Mouse (Mus musculus) cerebellum, postnatal 10 days (tissue): ENCODE measurements around the gene Sytl2.

Experiments
- DNase-seq, 2 experiments: peaks; one replicate each; pipeline ENCODE4 v3.0.0; 2021; ENCODE audit warnings: mixed read lengths in 2 of 2

Sytl2 gene

GRCm38 (mm10) chr7:90372804-90373203 is 70.8 kb downstream of the Sytl2 start:
- DNase-seq = no peak

GRCm38 (mm10) chr7:90384411-90384810 is 82.4 kb downstream of the Sytl2 start:
- no peak for DNase-seq

GRCm38 (mm10) chr7:90386885-90387459 is 84.9 kb downstream of the Sytl2 start:
- DNase-seq = peak; percentile 15 to 39

- DNase-seq = no peak
Measured at GRCm38 (mm10) chr7:90389765-90390164, 87.7 kb downstream of the Sytl2 start.

- no peak for DNase-seq
Measured at GRCm38 (mm10) chr7:90395073-90395472, 93.0 kb downstream of the Sytl2 start.

- DNase-seq = no peak
Measured at GRCm38 (mm10) chr7:90395928-90396327, 93.9 kb downstream of the Sytl2 start.

- DNase-seq = peak; percentile 81 to 86
Measured at GRCm38 (mm10) chr7:90409934-90410333, 107.9 kb downstream of the Sytl2 start.

GRCm38 (mm10) chr7:90426020-90427001 is 124.3 kb downstream of the Sytl2 start, which contains the start of gene Ccdc89:
Ccdc89 (plus strand) TSS chr7:90426577.
- peak; percentile 89 to 90 for DNase-seq

GRCm38 (mm10) chr7:90427006-90427405 is 125.0 kb downstream of the Sytl2 start:
- peak in 1 of 2 experiments; percentile 19 for DNase-seq

GRCm38 (mm10) chr7:90432221-90432620 is 130.2 kb downstream of the Sytl2 start:
- DNase-seq = peak in 1 of 2 experiments; percentile 17

GRCm38 (mm10) chr7:90440044-90440443 is 138.0 kb downstream of the Sytl2 start:
- DNase-seq = no peak

- peak; percentile 10 to 50 for DNase-seq
Measured at GRCm38 (mm10) chr7:90442070-90442469, 140.0 kb downstream of the Sytl2 start.

GRCm38 (mm10) chr7:90442518-90443080 is 140.5 kb downstream of the Sytl2 start, which contains the start of gene Crebzf:
Crebzf (plus strand) TSS chr7:90442729.
- peak; percentile 97 to 98 for DNase-seq

- DNase-seq = peak; percentile 87 to 88
Measured at GRCm38 (mm10) chr7:90443101-90444091, 141.3 kb downstream of the Sytl2 start.

GRCm38 (mm10) chr7:90444206-90444605 is 142.2 kb downstream of the Sytl2 start:
- peak in 1 of 2 experiments; percentile 39 for DNase-seq

- peak in 1 of 2 experiments; percentile 26 for DNase-seq
Measured at GRCm38 (mm10) chr7:90456149-90456844, 154.2 kb downstream of the Sytl2 start.

- peak; percentile 96 to 97 for DNase-seq
Measured at GRCm38 (mm10) chr7:90456845-90457468, 154.9 kb downstream of the Sytl2 start, which contains the start of gene Tmem126a. Tmem126a (minus strand) TSS chr7:90457229.

- DNase-seq = peak; percentile 39 to 54
Measured at GRCm38 (mm10) chr7:90457517-90457916, 155.5 kb downstream of the Sytl2 start.
